Mouse (Mus musculus) spleen, embryonic (tissue): ENCODE measurements around the gene Rrp12.

Experiments used
- CTCF ChIA-PET: fragments of 350-600 bp; sonication (Branson Sonifier 250); formaldehyde crosslinking; loops from one replicate; lab custom pipeline; 2022; lab: Charles Lee

The Rrp12 gene

GRCm38 (mm10) chr19:41850719-41851543 lies 45.0 kb downstream of the Rrp12 start:
- CTCF ChIA-PET = interaction anchor here (0.7 kb wide), 1 partner anchor 22 kb away, joined by 3 read pairs; no protein-coding TSS in a partner anchor

- CTCF ChIA-PET = interaction anchor here (0.7 kb wide), 1 partner anchor 21 kb away, joined by 3 read pairs; no protein-coding TSS in a partner anchor
Measured at GRCm38 (mm10) chr19:41850021-41850718, 45.8 kb downstream of the Rrp12 start.

DNA sequence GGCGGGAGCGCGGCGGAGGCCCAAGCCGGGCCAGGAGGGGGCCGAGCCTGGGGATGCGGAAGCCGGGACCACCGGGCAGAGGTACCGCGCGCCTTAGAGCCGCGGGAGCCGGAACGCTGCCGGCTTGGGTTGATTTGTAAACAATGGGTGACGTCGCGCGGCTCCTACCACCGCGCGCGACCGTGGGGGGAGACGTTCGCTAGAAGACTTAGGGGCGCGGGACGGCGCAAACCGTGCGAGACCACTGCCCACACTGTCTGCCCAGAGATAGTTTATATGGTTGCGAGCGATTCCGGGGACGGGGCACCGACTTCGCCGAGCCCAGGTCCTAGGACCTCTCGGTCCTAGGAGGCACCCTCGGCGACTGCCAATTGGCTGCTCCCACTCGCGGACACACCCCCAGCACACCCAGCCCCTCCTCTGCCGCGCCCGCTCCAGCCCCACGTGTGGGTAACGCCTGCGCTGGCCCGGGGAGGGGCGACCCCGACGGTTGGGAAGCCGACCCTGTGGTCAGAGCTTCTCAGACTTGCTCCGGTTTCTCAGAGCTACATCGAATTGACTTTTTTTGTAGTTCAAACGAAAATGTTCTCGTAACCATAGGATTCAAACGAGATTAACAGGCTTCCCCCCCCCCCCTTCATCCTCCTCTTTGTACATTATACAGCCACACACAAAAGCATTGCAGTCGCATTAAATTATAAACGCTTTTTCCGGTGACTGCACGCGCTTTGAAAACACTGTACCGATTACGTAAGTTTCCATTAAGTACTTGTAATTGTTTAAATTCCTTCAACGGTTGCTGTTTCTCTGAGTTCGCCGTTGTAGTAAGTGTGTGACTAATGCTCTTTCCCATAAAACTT lies 47.8 kb downstream of the Rrp12 start, which contains the start of gene Frat2:
Gene Frat2, minus strand, starts transcription at position 141 of the 860 bp plus-strand sequence.
- CTCF ChIA-PET = interaction anchor here (0.6 kb wide), 1 partner anchor 232 kb away, joined by 3 read pairs; no protein-coding TSS in a partner anchor

- CTCF ChIA-PET = interaction anchor here (0.6 kb wide), 1 partner anchor 35 kb away, joined by 4 read pairs; no protein-coding TSS in a partner anchor
Measured at GRCm38 (mm10) chr19:41847614-41847991, 48.4 kb downstream of the Rrp12 start.

- CTCF ChIA-PET = interaction anchor here (0.5 to 1.1 kb wide), 3 partner anchors 17 to 58 kb away, joined by 3 to 4 read pairs (median 3); partner anchors contain the start of gene Frat1
Measured at GRCm38 (mm10) chr19:41847091-41847581, 48.8 kb downstream of the Rrp12 start.

DNA sequence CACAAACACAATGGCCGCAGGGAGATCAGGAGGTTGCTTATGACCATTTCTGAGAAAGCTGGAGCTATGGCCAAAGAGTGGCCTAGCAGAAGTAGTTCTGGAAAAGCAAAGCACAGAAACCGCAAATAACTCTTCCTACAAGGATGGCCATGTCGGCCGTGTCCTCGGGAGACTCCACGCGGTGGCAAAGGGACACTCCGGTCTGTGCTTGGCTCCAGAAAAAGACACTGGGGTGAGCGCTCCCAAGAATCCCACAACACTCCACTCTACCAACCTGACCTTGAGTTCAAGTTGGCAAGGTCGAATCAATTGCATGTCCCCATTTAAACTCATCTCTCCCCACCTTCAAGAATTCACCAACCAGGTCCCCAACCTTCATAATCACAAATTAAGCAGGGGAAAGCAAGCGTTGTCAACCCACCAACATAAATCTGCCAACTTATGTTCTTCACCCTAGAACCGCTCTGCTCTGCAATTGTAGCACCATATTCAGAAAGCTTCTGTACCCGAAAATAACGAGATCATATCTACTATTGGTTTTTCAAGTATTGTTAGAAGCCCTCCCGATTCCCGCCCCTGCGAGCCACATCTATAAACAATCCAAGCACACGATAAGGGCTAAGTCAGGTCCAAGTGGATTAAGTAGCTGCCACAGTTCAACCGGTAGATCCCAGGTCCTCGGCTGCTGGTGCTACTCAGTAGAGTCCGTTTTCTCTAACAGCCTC lies 49.4 kb downstream of the Rrp12 start:
- CTCF ChIA-PET = interaction anchor here (0.5 to 1.1 kb wide), 4 partner anchors 16 to 106 kb away, joined by 3 to 14 read pairs (median 4); partner anchors contain the start of gene Frat1

DNA sequence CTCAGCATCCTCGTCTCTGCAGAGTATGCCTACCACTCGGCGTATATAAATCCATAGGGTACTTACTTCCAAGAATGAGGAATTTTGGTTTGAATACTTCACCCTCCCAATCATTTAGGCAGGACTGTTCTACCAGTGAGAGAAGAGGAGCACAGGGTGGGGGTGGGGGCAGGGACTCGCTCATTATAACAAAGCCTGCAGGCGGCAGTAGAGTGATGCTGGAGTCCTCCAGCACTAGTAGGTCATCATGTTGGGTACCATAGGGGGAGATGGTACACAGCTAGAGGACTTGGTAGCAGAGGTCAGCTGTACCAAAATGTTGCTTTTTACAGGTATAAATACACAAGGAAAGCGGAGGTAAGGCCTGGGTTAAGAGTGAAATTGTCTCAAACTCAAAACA lies 51.6 kb downstream of the Rrp12 start:
- CTCF ChIA-PET = interaction anchor here (0.6 to 0.7 kb wide), 2 partner anchors 25 to 88 kb away, joined by 4 to 8 read pairs; no protein-coding TSS in a partner anchor

DNA sequence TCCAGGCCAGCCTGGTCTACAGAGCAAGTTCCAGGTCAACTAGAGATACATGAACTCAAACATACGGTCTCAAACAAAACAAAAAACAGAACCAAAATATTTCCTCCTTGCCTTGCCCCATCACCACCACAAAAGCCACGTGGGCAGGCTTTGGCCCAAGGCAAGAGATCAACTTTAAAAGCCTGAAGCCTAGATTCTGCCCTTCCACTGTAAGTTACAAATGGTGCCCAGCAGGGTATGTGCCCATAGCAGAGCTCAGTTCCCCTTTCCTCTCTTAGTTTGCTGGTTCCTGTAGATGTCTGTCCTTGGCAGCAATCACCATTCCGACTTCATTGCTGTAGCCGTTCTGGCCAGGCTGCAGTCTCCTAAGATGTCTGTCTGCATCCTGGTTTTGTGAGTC lies 53.3 kb downstream of the Rrp12 start:
- CTCF ChIA-PET = no interaction called here

DNA sequence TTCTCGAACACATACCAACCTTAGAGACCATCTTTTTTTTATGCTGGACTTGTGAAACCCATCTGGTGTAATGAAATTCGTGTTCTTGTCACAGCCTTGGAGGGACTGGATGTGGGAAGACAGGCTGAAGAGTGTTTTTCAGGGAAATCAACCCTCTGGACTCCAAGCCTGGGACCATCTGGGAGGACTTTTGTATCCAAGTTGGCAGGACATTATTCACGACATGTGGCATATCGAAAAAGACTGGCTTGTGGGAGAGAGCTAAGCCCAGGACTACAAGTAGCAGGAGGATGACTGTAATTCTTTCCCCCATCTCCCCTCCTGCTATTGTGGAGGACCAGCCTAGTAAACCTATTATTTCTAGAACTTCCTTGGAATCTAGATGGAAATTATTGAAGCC lies 53.8 kb downstream of the Rrp12 start:
- CTCF ChIA-PET = no interaction called here

DNA sequence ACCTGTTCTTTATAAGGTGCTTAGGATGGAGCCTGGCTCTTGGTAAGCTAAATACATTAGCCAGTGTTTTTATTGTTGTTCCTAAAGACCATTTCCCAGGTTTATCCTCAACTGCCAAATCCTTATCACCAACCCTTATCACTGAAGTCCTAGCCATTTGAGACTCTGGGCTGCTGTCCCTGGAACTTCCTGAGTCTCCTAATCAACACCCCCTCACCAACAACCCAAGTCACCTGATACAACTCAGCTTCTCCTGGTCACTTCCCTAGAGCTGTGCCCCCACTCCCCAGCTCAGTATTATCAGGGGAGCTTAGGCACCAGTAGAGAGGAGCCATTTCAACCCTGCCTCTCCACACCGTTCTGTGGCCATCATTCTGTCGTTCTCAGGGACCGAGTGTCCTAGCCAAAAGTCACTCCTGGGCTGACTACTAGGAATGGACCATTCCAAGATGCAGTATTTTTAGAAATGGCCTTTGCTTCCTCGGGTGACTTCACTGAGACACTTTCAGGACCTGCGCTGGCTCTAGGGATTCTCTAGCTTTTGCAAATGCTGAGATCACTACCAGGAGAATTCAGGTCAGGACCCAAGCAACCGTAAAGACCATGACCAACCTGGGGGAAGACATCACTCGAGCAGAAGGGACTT lies 54.7 kb downstream of the Rrp12 start:
- CTCF ChIA-PET = interaction anchor here (0.6 kb wide), 1 partner anchor 25 kb away, joined by 4 read pairs; no protein-coding TSS in a partner anchor

DNA sequence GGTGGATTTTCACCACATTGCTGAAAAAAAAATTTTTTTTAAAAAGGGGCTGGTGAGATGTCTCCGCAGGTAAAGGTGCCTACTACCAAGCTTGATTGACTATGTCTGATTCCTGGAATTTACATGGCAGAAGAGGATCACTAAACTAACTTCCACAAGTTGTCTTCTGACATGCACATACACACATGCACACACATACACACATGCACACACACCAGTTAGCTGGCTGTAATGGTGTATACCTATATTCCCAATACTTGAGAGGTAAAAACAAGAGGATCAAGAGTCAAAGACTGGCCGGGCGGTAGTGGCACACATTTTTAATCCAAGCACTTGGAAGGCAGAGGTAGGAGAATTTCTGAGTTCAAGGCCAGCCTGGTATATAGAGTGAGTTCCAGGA lies 56.3 kb downstream of the Rrp12 start:
- CTCF ChIA-PET = no interaction called here

DNA sequence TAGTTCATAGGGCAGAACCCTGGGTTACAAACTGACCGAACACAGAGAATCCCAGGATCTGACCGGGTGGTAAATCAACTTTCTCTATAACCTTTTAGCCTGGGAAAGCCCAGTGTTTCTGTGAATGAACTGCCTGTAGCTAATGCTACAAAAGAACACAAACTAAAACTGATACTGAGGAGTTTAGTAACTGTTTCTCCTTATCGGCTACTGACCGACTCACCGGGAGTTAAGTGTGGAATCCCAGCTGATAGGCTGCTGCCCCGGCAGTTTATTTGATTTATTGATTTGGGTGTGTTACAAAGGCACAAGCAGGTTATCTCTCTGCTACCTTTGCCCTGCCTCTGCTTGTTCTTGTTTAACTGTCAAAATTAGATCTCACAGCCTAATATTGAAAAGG lies 57.2 kb downstream of the Rrp12 start:
- CTCF ChIA-PET = no interaction called here

DNA sequence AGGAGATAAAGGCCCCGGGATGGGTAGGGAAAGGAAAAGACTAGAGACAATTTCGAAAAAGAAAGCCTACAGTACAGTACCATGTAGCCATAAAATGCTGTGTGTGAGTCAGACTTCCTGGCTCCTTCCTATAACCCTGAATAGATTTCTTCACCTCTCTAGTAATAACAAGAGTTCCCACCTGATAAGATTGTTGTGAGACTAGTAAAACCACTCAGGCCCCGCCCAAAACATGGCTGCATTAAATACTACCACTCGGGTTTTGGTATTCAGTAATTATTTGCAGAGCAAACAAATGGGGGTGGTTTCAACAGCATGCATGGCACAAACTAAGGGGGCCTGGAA lies 58.1 kb downstream of the Rrp12 start:
- CTCF ChIA-PET = no interaction called here

GRCm38 (mm10) chr19:41837194-41837916 lies 58.6 kb downstream of the Rrp12 start:
- CTCF ChIA-PET = interaction anchor here (0.6 kb wide), 1 partner anchor 19 kb away, joined by 10 read pairs; no protein-coding TSS in a partner anchor

GRCm38 (mm10) chr19:41836719-41837118 lies 59.3 kb downstream of the Rrp12 start:
- CTCF ChIA-PET = interaction anchor here (0.6 kb wide), 1 partner anchor 19 kb away, joined by 10 read pairs; no protein-coding TSS in a partner anchor

GRCm38 (mm10) chr19:41835816-41836215 lies 60.2 kb downstream of the Rrp12 start:
- CTCF ChIA-PET = no interaction called here

DNA sequence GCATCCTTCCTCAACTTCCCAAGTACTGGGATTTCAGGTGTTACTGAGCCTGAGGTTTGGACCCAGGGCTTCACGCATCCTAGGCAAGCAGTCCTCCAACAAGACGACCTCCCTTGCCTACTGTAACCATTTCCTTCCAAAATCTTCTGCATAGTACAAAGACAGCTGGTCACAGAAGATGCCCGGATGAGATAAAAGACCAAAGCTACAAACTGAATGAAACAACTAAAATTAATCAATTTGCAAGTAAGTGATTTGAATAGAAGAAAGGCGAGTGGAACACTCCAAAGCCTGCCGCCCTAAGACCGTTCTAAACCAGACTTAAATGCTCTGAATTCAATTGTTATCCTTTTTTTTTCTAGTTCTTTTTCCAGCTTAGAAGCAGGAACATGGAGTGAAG lies 60.6 kb downstream of the Rrp12 start:
- CTCF ChIA-PET = no interaction called here

GRCm38 (mm10) chr19:41832501-41833201 lies 63.3 kb downstream of the Rrp12 start:
- CTCF ChIA-PET = interaction anchor here (0.7 kb wide), 1 partner anchor 28 kb away, joined by 5 read pairs; no protein-coding TSS in a partner anchor
